ENCODE assay signal across 27 mouse cellular contexts in genomic region chr4:152990266-152990665, GRCm38 (mm10).
DNase-seq lines count a peak whose midpoint lies in the region; ATAC-seq and TF ChIP-seq lines count a peak whose summit lies in the region.
"Had no signal": no experiment of that assay in that cellular context is flagged by ENCODE, and none has a peak within 500 bp of the region (broad histone marks: within the 10 kb centered on the region; RNA-seq: fewer than 3 reads in every experiment).

No protein-coding gene starts in this region.

- 58% methylated on average over 5 of the region's 5 CpGs for WGBS in forebrain, embryonic 16.5 days
- WGBS in forebrain, embryonic 11.5 days, result 83% methylated on average over 5 of the region's 5 CpGs
- 50% methylated on average over 5 of the region's 5 CpGs for WGBS in kidney, postnatal 0 days
- WGBS in kidney, embryonic 15.5 days, result 55% methylated on average over 5 of the region's 5 CpGs
- 41% methylated on average over 5 of the region's 5 CpGs for WGBS in neural tube, embryonic 13.5 days

- peak; percentile 59; the same call in 1 of the 2 replicates for ATAC-seq in forebrain, embryonic 16.5 days
- ATAC-seq in forebrain, embryonic 11.5 days (replicated peaks; ENCODE audit: low FRiP score), result no peak
- ATAC-seq in kidney, postnatal 0 days (replicated peaks; ENCODE audit: low FRiP score, low read depth), result no peak
- ATAC-seq in kidney, embryonic 15.5 days (replicated peaks; ENCODE audit: low FRiP score), result no peak
- ATAC-seq in neural tube, embryonic 13.5 days (ENCODE audit: low read depth), result peak; percentile 81; the same call in 1 of the 2 replicates
- ATAC-seq: hindbrain, embryonic 16.5 days; Patski had no signal

- DNase-seq in forebrain, embryonic 11.5 days (ENCODE audit: low spot score), result no peak
- DNase-seq in kidney, postnatal 0 days (ENCODE audit: low spot score), result peak; percentile 77
- no peak for DNase-seq in neural tube, embryonic 10.5 days (ENCODE audit: extremely low spot score, low spot score)
- DNase-seq in left cerebral cortex, postnatal 36 days (ENCODE audit: low spot score in 2 of 2), result no peak
- DNase-seq: adrenal gland, postnatal 10 days; adrenal gland, postnatal 36 days; B cell, adult 2 months; cerebellum, adult 11 months; cerebellum, adult 2 months; cerebellum, adult 9-11 months; cerebellum, postnatal 25 days; gastrocnemius, postnatal 25 days; heart, adult 18-20 months; heart, postnatal 14 days; heart, postnatal 4 days had no signal

- H3K4me1 ChIP-seq in forebrain, embryonic 16.5 days (replicated peaks; ENCODE audit: control insufficient read depth, insufficient read depth, low read length), result no peaks in the 10 kb centered on the region
- no peaks in the 10 kb centered on the region for H3K4me1 ChIP-seq in forebrain, embryonic 11.5 days (replicated peaks; ENCODE audit: control insufficient read depth, insufficient read depth, low read length)
- 0 out of 2 replicates have a peak, but pooled peaks cover 3% of the 10 kb centered on the region for H3K4me1 ChIP-seq in kidney, postnatal 0 days (replicated peaks; ENCODE audit: insufficient read depth, low read length)
- H3K4me1 ChIP-seq in kidney, embryonic 15.5 days, result 0 out of 2 replicates have a peak, but pooled peaks cover 6% of the 10 kb centered on the region
- H3K4me1 ChIP-seq in neural tube, embryonic 13.5 days (replicated peaks), result peaks cover 27% of the 10 kb centered on the region
- H3K4me1 ChIP-seq: embryonic facial prominence, embryonic 12.5 days; embryonic facial prominence, embryonic 15.5 days; forebrain, embryonic 12.5 days; heart, embryonic 13.5 days had no signal

- no peaks in the 10 kb centered on the region for H3K27me3 ChIP-seq in forebrain, embryonic 16.5 days (replicated peaks; ENCODE audit: control insufficient read depth, insufficient read depth, low read length)
- no peaks in the 10 kb centered on the region for H3K27me3 ChIP-seq in forebrain, embryonic 11.5 days (ENCODE audit: control insufficient read depth, insufficient read depth, low read length)
- H3K27me3 ChIP-seq in kidney, postnatal 0 days (ENCODE audit: insufficient read depth, low read length), result no peaks in the 10 kb centered on the region
- peaks cover 3% of the 10 kb centered on the region; the same call in 1 of the 2 replicates for H3K27me3 ChIP-seq in kidney, embryonic 15.5 days
- 0 out of 2 replicates have a peak, but pooled peaks cover 2% of the 10 kb centered on the region for H3K27me3 ChIP-seq in neural tube, embryonic 13.5 days
- H3K27me3 ChIP-seq: CH12.LX; embryonic facial prominence, embryonic 15.5 days; Patski had no signal

- no peak overlapping the region for H3K4me3 ChIP-seq in forebrain, embryonic 16.5 days (replicated peaks; ENCODE audit: low read length)
- H3K4me3 ChIP-seq in forebrain, embryonic 11.5 days (ENCODE audit: low read depth, low read length), result no peak overlapping the region
- H3K4me3 ChIP-seq in kidney, postnatal 0 days (replicated peaks; ENCODE audit: low read depth, low read length), result no peak overlapping the region
- H3K4me3 ChIP-seq in kidney, embryonic 15.5 days (replicated peaks), result no peak overlapping the region
- H3K4me3 ChIP-seq in neural tube, embryonic 13.5 days, result no peak overlapping the region
- H3K4me3 ChIP-seq: embryonic facial prominence, embryonic 12.5 days; embryonic facial prominence, embryonic 15.5 days; forebrain, embryonic 12.5 days; heart, embryonic 13.5 days; hindbrain, embryonic 12.5 days had no signal

- no peak for TF ChIP-seq CTCF in kidney, postnatal 0 days (IDR thresholded peaks at IDR 0.05; ENCODE audit: low read depth)

- H3K9me3 ChIP-seq in forebrain, embryonic 16.5 days (ENCODE audit: control insufficient read depth, low read length), result no peaks in the 10 kb centered on the region
- H3K9me3 ChIP-seq in forebrain, embryonic 11.5 days (ENCODE audit: control insufficient read depth, low read length), result no peaks in the 10 kb centered on the region
- H3K9me3 ChIP-seq in kidney, postnatal 0 days (replicated peaks; ENCODE audit: low read length), result no peaks in the 10 kb centered on the region
- no peaks in the 10 kb centered on the region for H3K9me3 ChIP-seq in kidney, embryonic 15.5 days (replicated peaks)
- H3K9me3 ChIP-seq in neural tube, embryonic 13.5 days, result no peaks in the 10 kb centered on the region
- H3K9me3 ChIP-seq: embryonic facial prominence, embryonic 12.5 days; embryonic facial prominence, embryonic 15.5 days; forebrain, embryonic 12.5 days; heart, embryonic 13.5 days; hindbrain, embryonic 12.5 days had no signal

- no peak overlapping the region for H3K4me2 ChIP-seq in forebrain, embryonic 16.5 days (ENCODE audit: low read length)
- H3K4me2 ChIP-seq in forebrain, embryonic 11.5 days (ENCODE audit: low read depth, low read length, severe bottlenecking), result no peak overlapping the region
- H3K4me2 ChIP-seq in kidney, postnatal 0 days (ENCODE audit: low read length), result no peak overlapping the region
- no peak overlapping the region for H3K4me2 ChIP-seq in kidney, embryonic 15.5 days
- H3K4me2 ChIP-seq in neural tube, embryonic 13.5 days, result peak overlapping the region; percentile 13; the same call in 1 of the 2 replicates
- H3K4me2 ChIP-seq: embryonic facial prominence, embryonic 12.5 days; embryonic facial prominence, embryonic 15.5 days; forebrain, embryonic 12.5 days; heart, embryonic 13.5 days; hindbrain, embryonic 12.5 days had no signal

- H3K36me3 ChIP-seq in forebrain, embryonic 16.5 days (ENCODE audit: control insufficient read depth, insufficient read depth), result no peaks in the 10 kb centered on the region
- no peaks in the 10 kb centered on the region for H3K36me3 ChIP-seq in forebrain, embryonic 11.5 days (ENCODE audit: control insufficient read depth, insufficient read depth, low read length)
- H3K36me3 ChIP-seq in kidney, postnatal 0 days (ENCODE audit: insufficient read depth, low read length), result no peaks in the 10 kb centered on the region
- no peaks in the 10 kb centered on the region for H3K36me3 ChIP-seq in kidney, embryonic 15.5 days
- H3K36me3 ChIP-seq in neural tube, embryonic 13.5 days, result no peaks in the 10 kb centered on the region
- H3K36me3 ChIP-seq: embryonic facial prominence, embryonic 12.5 days; embryonic facial prominence, embryonic 15.5 days; forebrain, embryonic 12.5 days; G1E; heart, embryonic 13.5 days; hindbrain, embryonic 12.5 days had no signal

- intact Hi-C loops in left cerebral cortex, postnatal 36 days (cut with DNase I), result no loop called here

- H3K27ac ChIP-seq in forebrain, embryonic 16.5 days (ENCODE audit: low read length), result no peak overlapping the region
- no peak overlapping the region for H3K27ac ChIP-seq in forebrain, embryonic 11.5 days (ENCODE audit: low read depth, low read length)
- H3K27ac ChIP-seq in kidney, postnatal 0 days, result no peak overlapping the region
- H3K27ac ChIP-seq in kidney, embryonic 15.5 days, result no peak overlapping the region
- peak overlapping the region; percentile 72 for H3K27ac ChIP-seq in neural tube, embryonic 13.5 days (replicated peaks)
- H3K27ac ChIP-seq: embryonic facial prominence, embryonic 12.5 days; embryonic facial prominence, embryonic 15.5 days; forebrain, embryonic 12.5 days; heart, embryonic 13.5 days; hindbrain, embryonic 12.5 days had no signal

- H3K9ac ChIP-seq in forebrain, embryonic 16.5 days (replicated peaks; ENCODE audit: low read depth, low read length), result no peak overlapping the region
- no peak overlapping the region for H3K9ac ChIP-seq in forebrain, embryonic 11.5 days (ENCODE audit: low read length)
- no peak overlapping the region for H3K9ac ChIP-seq in kidney, postnatal 0 days (ENCODE audit: low read depth, low read length)
- no peak overlapping the region for H3K9ac ChIP-seq in kidney, embryonic 15.5 days
- H3K9ac ChIP-seq in neural tube, embryonic 13.5 days, result no peak overlapping the region
- H3K9ac ChIP-seq: embryonic facial prominence, embryonic 12.5 days; embryonic facial prominence, embryonic 15.5 days; forebrain, embryonic 12.5 days; heart, embryonic 13.5 days; hindbrain, embryonic 12.5 days had no signal

Comparison
In these comparisons a context has a peak if more than half of its experiments do, and no peak if none do; other contexts are left out.
1. ATAC-seq: peak in forebrain, embryonic 16.5 days (single experiment) and neural tube, embryonic 13.5 days (single experiment); none in forebrain, embryonic 11.5 days (single experiment), kidney, postnatal 0 days (single experiment) and kidney, embryonic 15.5 days (single experiment).